Mouse (Mus musculus) embryonic fibroblast, embryonic 13.5 days (primary cell): ENCODE measurements around the gene Pfkfb1.

Source experiments
- CTCF ChIP-seq: IDR thresholded peaks from 2 replicates; pipeline ENCODE4 v1.5.1; 2011; ENCODE audit warnings: mild to moderate bottlenecking, control low read depth, low read length, moderate library complexity, borderline replicate concordance; ENCODE audit not compliant: insufficient read depth
- POLR2A ChIP-seq: IDR thresholded peaks from 2 replicates; pipeline ENCODE4 v1.6.1; 2011; ENCODE audit warnings: low read depth, mild to moderate bottlenecking, control low read depth, low read length, moderate library complexity

- TF ChIP-seq POLR2A (no peak), CTCF (no peak)
Measured at GRCm38 (mm10) chrX:150656122-150656907, 68.3 kb downstream of the Pfkfb1 start.
